Mouse (Mus musculus) heart, adult 9 months (tissue): ENCODE results near the gene Tsc22d3.
"Not testable (repeated sequence)": the region's sequence is repeated elsewhere in the genome, so short reads cannot be mapped to it uniquely, and the experiment has no call there.

Source experiments
- DNase-seq, 2 experiments: peaks; one replicate each; pipeline ENCODE4 v3.0.0; 2022; ENCODE audit warnings: low spot score in 2 of 2

The Tsc22d3 gene

DNA sequence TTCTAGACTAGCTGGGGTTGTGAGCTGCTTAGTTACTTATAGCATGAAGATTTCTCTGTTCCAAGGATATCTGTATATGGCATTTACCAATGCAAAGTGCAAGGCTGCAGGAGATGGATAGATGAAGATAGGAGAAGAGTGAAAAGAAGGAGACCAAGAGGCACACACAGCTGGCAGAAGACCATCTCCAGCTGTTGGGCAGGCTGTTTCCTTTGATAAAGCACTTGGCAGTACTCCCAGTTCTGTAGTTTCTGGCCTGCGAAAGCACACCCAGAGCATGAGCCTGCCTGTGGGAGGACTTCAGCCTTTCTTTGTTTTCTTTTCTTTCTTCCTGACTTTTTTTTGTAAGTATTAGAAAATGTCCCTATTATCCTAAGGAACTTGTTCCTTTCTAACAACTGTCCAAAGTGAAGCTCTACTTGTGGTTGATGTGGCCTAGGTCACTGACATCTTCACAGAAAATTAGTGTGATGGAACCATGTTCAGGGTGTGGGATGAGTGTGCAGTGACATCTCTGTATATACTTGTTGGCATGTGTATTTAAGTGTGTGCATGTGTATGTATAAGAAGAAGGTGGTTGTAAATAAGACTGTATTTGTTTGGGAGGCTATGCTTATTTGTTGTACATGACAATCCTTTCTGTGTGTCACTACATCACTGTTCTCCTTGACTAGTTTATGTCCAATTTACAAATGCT, 32.6 kb downstream of the Tsc22d3 start:
- DNase-seq, result peak; percentile 60 to 71

DNA sequence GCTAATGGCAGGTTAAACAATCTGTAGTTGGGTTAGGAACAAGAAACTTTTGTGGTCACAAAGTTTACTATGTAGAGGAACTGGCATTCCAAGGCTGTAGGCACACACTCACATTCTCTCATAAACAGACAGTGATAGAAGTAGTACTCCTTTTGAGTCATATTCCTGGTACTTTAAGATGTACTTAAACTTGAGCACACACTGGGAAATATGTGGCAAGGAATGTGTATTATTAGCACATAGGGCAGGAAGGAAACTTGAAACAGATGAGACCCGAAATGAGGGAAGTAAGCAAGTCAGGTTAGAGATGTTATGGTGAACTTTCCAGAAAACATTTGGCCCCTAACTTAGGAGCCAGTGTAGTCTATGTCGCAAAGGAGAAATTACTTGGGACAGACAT, 34.7 kb downstream of the Tsc22d3 start:
- DNase-seq, result no peak

DNA sequence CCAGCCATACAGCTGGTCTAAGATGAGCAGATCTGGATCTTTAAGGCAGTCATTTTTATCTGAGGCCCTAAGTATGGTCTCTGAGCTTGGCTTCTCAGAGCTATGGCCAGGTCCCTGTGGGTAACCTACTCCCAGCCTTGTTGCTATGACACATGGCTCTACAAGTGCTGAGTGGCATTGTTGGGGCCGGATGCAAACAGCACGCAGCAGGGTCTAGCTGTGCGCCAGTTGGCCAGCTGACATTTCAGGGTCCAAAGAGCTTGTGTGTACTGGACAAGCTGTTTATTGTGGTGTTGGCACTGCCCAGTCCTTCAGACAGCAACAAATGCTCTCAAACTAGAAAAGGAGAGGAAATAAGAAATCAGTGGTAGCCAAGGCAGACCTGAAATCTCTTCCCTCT, 35.2 kb downstream of the Tsc22d3 start:
- no peak for DNase-seq

DNA sequence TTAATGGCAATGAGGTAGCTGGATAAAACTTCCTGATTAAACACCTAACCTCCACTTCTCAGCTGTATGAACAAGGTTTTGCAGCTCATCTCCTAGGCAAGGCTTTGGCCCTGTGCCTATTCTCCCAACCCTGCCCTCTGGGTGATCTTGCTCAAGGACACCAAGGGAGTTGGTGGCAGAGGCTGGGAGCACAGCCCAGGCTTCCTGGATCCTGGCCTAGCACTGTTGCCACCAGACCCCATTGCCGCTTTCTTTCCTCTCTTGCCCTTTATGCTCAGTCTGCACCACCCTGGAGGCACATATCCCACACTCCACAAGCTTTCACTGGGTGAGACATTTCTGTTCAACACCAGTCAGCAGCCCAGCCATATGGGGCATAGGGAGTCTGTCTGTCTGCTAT, 35.7 kb downstream of the Tsc22d3 start:
- DNase-seq, result peak; percentile 19 to 52

DNA sequence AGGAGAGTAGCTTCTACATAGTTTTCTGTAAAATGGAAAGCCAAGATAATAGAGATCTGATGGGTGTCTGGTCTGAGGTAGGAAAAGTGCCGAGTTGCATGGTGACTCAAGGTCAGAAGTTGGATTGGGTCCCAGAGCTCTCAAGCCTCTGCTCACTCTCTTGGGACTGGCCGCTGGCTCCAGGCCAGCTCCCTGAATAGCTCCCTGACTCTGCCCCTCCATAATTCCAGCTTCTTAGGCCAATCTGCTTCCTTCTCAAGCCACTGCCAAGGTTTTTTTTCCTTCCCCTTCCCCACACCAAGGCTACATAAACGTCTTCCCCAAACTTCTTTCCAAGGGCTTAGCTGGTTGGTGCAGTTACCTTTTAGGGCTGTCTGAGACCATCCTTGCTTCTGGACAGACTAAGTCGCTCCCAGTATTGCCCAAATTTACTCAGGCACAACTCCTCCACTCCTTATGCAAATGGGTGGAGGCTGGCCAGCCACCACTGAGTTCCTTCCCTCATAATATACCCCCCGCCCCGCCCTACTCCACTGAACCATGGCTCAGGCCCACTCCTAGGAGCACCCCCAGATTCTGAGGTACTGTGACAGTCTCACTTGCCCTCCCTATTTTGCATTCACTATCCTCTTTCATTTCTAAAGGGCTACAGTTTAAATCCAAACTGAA, 42.1 kb downstream of the Tsc22d3 start:
- peak; percentile 81 to 89 for DNase-seq

DNA sequence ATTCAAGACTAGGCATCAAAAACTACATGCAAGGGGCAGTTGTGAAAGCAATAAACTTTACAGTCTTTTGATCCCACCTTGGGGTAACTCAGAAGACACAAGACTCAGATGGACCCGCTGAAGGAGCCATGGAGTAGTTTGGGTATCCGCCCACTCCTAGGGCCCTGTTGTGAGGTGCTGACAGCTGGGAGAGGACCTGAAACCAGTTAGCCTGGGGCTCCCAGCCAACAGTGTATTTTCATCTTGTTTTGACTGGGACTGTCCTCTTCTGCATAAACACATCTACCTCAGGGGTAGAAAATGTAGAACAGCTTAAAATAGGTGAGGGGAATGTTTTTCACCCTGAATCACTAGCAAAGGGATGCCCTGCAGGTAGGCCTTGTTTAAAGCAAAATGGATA, 44.5 kb downstream of the Tsc22d3 start:
- peak; percentile 40 to 51 for DNase-seq

DNA sequence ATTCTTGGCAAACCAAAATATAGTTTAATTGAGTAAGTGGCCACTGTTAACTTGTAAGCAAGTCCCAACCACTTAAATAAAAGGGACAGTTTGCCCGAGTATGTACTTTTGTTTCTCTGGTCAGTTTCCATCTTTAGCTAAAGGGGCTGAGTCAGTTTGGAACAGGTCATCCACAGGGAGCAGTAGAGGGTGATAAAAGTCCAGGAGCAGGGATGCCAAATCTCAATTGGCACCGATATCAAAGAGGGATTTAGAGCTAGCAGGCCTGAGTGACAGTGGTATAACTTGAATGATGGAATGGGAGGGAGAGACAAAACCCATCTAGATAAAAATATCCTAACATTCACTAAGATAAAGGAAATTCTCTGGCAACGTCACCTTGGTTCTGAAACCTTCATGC, 45.0 kb downstream of the Tsc22d3 start:
- DNase-seq, result peak in 1 of 2 experiments; percentile 46

DNA sequence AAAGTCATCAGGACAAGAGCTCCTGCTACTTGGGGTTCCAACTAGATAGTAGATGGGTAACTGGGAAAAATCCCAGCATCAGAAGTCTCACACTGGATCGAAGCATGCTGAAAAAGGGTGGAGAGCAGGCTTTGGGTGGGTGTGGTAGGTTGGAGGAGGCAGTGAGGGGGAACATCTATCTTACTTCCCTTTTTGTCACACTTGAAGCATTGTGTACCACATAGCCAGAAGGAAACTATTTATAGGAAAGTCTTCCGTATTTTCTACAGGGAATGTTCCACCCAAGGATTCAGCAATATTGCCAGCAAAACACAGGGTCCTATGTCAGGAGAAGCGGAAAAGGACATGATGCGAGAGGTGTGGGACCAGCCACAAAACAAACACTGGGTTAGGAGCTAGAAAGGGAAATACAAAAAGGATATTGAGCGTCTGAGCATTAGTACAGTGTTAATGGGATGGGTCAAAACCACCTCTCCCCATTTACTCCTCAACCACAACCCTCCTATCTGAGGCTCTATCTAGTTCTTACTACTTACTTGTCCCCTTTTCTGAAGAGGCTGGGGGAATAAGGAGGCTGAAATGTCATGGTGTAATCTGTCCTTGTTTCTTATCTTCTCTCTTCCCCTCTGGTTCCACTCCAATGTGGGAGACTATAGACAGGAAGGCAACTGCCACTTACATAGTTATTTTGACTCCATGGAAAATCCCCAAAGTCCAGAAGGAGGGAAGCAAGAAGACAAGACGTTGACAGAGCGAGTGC, 52.6 kb downstream of the Tsc22d3 start:
- peak in 1 of 2 experiments; percentile 62 for DNase-seq

DNA sequence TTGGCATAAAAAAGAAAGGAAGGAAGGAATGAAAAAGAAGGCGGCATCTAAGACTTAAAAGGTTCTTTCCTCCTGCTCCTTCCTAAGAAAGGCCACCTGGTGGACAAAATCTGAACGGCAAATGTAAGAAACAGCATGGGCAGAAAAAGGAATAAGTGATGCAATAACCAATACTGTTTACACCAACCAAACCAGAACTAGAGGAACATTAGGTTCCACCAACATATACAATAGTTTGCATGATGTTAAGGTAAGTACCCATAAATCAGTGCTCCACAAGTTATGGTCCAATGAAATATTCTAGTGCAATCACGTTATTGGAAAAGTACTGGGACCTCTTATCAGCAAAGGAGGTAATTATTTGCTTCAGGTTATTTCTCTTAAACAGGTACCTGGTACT, 55.7 kb downstream of the Tsc22d3 start:
- DNase-seq, result peak in 1 of 2 experiments; percentile 71

DNA sequence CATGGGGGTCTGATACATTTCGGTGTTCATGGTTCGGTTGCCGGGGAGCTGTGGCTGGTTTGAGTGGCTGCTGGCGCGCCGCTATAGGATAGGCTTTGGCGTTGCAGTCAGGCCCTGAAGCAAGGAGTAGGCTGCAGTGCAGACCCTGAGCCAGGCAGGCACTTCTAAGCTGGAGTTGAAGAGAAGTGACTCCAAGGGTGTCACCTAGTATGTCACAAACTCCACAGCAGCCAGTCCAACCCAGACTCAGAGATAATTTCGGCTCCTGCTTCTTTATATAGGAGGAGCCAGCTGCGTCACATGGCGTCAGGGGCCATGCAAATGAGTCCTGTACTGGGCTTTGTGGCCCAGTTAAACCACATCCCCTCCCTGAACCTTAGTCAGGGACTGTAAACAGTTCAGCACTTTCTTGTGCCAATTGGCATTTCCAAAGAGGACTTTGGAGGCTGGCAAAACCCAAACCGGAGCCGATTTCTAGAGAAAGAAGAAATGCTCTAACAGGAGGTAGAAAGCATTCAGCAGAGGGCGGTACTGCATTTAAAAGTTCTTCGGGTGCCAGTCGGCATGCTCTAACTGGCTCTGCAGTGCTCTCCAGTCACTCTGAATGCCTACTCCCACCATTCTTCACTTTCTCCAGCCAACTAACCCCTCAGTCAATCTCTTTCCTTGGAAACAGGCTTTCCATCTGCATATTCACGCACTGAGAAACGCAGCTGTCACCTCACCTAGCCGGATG, 57.4 kb downstream of the Tsc22d3 start:
- peak; percentile 93 for DNase-seq

DNA sequence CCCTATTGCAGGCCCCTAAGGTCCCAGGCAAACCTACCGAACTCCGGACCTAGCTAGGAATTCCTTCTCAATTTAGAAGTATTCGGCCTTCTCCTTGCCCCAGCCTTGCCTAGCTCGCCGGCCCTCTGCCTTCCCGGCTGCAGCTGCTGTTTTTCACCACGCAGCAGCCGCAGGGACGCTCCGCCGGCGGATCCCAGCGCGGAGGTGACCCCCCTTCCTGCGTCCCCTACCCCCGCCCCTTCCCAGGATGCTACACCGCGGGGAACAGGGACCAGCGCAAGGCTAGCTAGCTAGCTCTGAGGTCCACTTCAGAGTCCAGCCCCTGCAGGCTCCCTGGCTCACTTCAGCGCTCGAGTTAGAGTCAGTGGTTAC, 58.0 kb downstream of the Tsc22d3 start:
- peak in 1 of 2 experiments; percentile 37 for DNase-seq

DNA sequence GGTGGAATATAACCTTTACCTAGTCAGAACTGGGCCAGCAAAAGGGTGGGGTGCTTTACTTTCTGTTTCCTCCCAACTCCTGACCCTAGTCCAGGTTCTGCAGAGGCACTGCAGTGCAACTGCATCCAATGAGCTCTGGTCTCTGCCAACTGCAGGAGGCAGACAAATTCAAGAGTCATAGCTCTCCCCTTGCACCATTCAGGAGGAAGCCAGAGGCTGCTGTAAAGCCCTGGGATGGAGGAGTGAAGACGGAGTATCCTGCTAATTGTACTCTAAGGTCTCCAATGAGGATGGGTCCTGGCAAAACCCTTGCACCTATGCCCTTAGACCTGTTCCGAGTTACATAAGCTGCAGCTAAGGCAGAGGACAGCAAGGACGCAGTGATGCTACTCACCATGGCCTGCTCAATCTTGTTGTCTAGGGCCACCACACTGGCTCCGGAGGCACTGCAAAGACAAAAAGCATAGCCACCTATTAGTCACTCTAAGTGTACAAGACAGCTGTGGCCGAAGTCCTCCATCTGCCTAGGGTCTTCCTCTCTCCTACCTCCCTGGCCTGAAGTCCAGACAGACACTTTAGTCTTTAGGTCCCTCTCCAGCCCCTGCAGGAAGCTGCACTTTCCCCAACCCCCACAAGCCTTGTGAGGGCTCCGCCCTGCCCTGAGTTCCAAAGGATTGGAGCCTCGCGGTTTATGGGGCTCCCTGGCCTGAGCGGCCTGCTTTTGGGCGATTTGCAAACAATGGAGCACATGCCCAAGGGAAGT, 58.6 kb downstream of the Tsc22d3 start:
- DNase-seq, result peak in 1 of 2 experiments; percentile 44

DNA sequence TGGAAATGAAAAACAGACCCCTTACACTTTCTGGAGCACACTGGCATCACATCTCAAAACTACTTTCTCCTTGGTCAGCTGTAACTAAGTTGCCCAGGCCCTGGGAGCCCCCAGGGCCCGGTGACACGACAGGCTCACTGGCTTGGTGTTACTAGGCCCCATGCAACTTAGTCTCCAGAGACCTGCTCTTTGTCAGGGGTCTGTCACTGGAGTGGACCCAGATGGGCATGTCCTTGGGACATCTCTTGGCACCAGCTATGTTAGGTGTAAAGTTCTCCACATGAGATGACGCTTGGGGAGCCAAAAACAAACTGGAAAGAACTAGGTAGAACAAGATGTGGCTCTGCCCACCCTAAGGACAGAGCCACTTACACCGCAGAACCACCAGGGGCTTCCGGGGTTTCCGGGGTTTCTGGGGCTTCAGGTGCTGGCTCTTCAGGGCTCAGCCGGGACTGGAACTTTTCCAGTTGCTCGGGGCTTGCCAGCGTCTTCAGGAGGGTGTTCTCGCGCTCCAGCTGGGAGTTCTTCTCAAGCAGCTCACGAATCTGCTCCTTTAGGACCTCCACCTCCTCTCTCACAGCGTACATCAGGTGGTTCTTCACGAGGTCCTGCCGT, 59.9 kb downstream of the Tsc22d3 start:
- no peak for DNase-seq

DNA sequence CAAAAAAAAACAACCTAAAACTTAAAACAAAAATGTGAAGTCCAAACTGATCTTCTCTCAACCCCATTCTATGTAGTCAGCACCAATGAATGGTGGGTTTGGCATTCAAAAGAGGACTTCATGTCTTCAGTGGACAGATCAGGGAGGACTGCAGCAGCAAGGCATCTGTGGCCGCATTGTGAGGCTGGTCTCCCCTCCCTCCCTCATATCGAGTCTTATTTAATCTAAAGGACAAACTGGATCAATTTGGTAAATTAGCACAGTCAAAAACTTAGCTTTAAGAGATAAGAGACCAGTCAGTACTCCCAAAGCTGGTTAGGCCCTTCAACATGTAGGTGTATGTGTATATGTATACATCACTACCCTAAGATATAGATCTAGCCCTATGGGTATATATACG, 60.6 kb downstream of the Tsc22d3 start:
- not testable (repeated sequence) for DNase-seq

DNA sequence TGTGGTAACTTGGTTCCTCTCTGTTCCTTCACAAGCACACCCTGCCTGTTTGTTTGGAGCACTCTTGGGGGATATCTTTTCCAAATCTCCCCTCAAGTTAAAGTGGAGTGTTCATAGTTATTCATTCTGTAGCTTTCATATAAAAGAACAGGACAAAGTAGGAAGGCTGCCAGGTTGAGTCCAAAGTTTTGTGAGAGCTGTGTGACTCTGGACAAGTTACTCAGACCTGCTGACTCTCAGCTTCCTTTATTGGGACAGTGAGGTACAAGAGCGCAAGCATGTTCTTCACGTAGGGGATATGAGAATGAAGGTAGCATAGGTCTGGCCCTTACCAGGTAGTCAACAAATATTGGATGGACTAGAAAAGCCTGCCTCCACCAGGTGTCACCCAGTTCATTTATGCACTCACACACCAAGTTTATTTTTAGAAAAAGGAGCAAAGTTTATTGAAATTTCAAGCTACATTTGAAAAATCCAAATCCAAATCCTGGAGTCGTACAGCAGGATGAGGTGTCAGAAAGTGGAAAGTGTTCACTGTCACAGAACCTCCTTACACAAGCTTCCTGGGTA, 61.3 kb downstream of the Tsc22d3 start:
- DNase-seq, result no peak

DNA sequence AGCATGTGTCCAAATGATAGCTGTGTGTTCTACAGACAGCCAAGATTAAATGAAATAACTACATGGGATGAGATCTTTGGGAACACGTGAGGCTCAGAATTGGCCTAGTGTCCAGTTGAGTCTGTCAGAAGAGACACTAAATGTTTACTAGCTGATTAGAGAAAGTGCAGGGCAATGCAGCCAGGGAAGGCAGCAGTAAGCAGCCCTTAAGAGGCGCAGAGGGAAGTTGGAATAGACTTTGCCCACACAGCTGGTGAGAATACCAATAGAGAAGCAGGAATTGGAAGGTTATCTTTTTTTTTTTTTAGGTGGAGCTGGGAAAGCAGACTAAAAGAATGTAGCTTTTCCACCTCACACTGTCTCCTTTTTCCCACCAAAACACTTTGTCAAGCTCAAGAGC, 61.8 kb downstream of the Tsc22d3 start:
- no peak for DNase-seq

DNA sequence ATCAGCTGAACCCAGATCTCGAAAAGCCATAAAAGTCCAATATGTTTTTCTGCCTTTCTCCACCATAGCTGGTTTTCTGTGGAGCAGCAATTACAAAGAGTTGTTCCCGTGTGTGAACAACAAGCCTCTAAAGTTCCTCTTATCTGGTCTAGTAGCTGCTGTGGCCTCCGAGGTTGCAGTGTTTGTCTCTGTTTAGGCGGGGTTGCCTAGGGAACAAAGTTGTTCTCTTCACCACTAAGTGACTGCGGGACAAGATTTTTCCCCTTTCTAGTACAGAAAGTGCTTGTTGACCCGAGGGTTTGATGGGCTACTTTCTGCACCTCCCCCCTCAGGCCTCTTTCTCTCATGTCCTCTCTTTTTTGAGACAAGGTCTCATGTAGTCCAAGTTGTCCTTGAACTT, 62.8 kb downstream of the Tsc22d3 start:
- DNase-seq, result peak; percentile 73 to 80

DNA sequence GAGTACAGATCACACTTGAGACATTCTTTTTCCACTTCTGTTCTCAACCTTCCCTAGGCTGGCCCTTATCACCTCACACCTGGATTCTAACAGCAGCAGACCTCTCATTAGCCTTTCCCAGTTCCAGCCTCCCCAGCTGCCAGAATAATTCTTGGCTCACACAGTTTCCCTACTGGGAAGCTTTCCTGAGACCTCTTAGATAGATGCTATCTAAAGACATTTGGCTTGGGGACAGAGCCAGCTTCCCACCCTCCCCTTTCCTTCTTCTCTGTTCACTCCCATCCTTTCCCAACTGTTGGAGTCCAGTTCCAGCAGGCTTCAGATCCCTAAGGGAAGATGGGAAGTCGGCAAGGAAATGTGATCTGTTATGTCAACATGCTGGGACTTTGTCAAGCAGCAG, 65.0 kb downstream of the Tsc22d3 start:
- DNase-seq, result peak; percentile 72 to 74

DNA sequence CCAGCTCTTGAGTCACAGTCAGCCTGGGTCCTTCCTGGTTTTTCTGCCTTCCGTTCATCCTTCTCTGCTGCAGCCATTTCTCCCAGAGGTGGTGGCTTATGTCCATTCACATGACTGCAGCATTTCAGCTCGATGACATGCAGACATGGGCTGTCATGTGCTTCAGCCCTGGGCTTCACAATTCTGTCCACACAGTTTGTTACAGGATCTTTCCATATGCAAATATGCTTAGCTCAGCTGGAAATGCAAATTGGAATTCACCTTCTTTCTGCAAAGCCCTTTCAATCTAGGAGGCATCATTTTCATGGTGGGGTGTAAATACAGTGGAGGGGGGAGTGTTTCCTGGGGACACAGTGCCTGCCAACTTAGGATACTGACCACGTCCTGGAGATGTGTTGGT, 66.2 kb downstream of the Tsc22d3 start:
- DNase-seq, result no peak

DNA sequence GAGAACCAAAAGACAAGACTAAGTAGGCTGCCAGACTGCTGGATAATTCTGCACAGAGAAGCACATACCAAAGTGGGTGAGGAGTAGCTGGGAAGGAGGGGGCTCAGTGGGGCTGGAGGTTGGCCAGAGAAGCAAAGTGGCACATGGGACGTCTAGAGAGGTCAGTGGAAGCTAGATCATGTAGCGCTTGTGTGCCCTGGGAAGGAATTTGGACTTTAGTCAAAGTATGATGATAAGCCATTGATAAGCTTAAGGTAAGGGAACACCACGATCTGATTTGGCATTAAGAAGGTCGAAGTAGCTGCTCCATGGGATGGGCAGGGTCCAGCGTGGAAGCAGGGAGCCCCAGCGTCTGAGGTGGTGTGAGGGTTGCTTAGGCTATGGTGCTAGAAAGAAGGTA, 68.1 kb downstream of the Tsc22d3 start:
- DNase-seq, result no peak

DNA sequence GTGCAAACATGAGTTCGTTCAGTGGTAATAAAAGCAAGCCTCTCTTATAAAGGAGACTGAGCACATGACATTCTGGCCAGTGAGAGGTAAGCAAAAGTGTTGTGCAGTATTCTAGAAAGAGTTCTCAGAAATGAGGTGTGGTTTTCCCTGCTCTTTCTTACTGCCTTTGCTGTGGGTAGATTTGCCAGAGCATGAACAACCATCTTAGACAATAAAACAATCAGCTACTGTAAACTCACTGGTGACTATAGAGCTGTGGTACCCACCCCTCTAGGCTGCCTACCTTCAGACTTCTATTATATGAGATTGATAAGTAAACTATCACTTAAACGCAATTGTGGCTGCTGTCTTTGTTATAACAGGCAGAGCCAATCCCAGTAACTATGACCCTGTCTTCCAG, 69.1 kb downstream of the Tsc22d3 start:
- DNase-seq, result no peak
